Mouse (Mus musculus) stomach, postnatal 0 days (tissue): ENCODE results near the gene Btbd9. TPM values are rescaled to one million over a fixed set of nuclear protein-coding genes. Genes with fewer than 3 reads are reported as not detected.

Experiments
- ATAC-seq: fragments of 200-750 bp; cut with Nextera tagmentation; 2 replicates; pipeline ENCODE4 v1.8.0; 2017; ENCODE audit not compliant: low FRiP score, low TSS enrichment
- DNase-seq: peaks from one replicate; pipeline ENCODE4 v3.0.0-alpha.2; 2016; ENCODE audit warnings: low spot score
- H3K27ac ChIP-seq: fragments of 300-500 bp; sonication (generic); replicated peaks from 2 replicates; pipeline ENCODE4 v1.5.1; 2014; ENCODE audit warnings: mild to moderate bottlenecking, control low read depth
- H3K27me3 ChIP-seq: fragments of 300-500 bp; sonication (generic); 2 replicates; pipeline ENCODE4 v1.6.1; 2014; ENCODE audit warnings: low read length; ENCODE audit not compliant: control insufficient read depth, insufficient read depth
- H3K36me3 ChIP-seq: fragments of 300-500 bp; sonication (generic); 2 replicates; pipeline ENCODE4 v1.6.1; 2014; ENCODE audit warnings: low read length, mixed read lengths; ENCODE audit not compliant: control insufficient read depth, insufficient read depth
- H3K4me1 ChIP-seq: fragments of 300-500 bp; sonication (generic); replicated peaks from 2 replicates; pipeline ENCODE4 v1.6.1; 2014; ENCODE audit warnings: antibody characterized with exemption; ENCODE audit not compliant: control insufficient read depth, insufficient read depth
- H3K4me2 ChIP-seq: fragments of 300-500 bp; sonication (generic); replicated peaks from 2 replicates; pipeline ENCODE4 v1.6.1; 2014; ENCODE audit warnings: low read depth, mild to moderate bottlenecking, control low read depth, moderate library complexity
- H3K4me3 ChIP-seq: fragments of 300-500 bp; sonication (generic); 2 replicates; pipeline ENCODE4 v1.5.1; 2014; ENCODE audit warnings: low read depth, low read length, control low read depth
- H3K9ac ChIP-seq: fragments of 300-500 bp; sonication (generic); 2 replicates; pipeline ENCODE4 v1.6.1; 2014; ENCODE audit warnings: mild to moderate bottlenecking, low read length, control low read depth, mixed read lengths
- H3K9me3 ChIP-seq: fragments of 300-500 bp; sonication (generic); 2 replicates; pipeline ENCODE4 v1.6.1; 2016; ENCODE audit warnings: low read length; ENCODE audit not compliant: control insufficient read depth
- CTCF ChIP-seq: IDR thresholded peaks from 2 replicates; pipeline ENCODE4 v1.5.1; 2016; ENCODE audit warnings: antibody characterized with exemption, low read depth, mild to moderate bottlenecking, moderate library complexity
- EP300 ChIP-seq: optimal IDR thresholded peaks from 2 replicates; pipeline ENCODE3; 2016; ENCODE audit warnings: antibody characterized with exemption
- WGBS: fragments of 180-500 bp; shearing (Covaris S2); extraction: QIAGEN DNeasy Blood & Tissue Kit; methylation state at CpG from one replicate; pipeline ENCODE4 v1.1.7; 2014; 5-methylcytosine and 5-hydroxymethylcytosine counted together
- polyA plus RNA-seq: library from polyadenylated mRNA; unstranded; fragments of >200 nt; fragmentation: Nextera tagmentation; extraction: Ambion mirVana; gene quantifications from 2 replicates; pipeline ENCODE4 v1.2.1, GENCODE M21; 2015

Btbd9 gene
- polyA plus RNA-seq, 1 experiment from 2014 or later: 34.6 TPM

GRCm38 (mm10) chr17:30610739-30611138, 34.5 kb upstream of the Btbd9 start:
- 53% methylated on average over 1 of the region's 1 CpGs for WGBS
- Histone ChIP-seq H3K27me3 (no peaks in the 10 kb centered on the region), H3K36me3 (no peaks in the 10 kb centered on the region), H3K4me1 (no peaks in the 10 kb centered on the region; the same call in none of the 2 replicates), H3K9ac (no peak overlapping the region), H3K27ac (no peak overlapping the region), H3K4me3 (no peak overlapping the region), H3K9me3 (no peaks in the 10 kb centered on the region), H3K4me2 (peak overlapping the region; percentile 62; the same call in 1 of the 2 replicates)
- TF ChIP-seq EP300 (no peak), CTCF (no peak)
- DNase-seq: no peak
- no peak for ATAC-seq

DNA sequence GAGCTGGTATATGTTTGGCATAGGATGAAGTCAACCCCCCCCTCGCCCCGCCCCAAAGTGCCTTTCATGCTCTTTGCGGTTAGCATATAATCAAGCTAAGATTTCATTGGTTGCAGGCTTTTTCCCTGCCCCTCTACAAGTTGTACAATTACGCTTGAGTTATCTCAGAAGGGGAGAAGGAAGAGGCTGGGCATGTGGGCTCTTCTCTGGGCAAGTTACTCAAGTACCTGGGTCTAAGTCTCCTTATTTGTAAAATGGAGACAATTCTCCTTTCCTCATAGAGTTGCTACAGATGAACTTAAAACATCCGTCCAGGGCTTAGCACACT, 33.7 kb upstream of the Btbd9 start:
- Histone ChIP-seq H3K4me2 (no peak overlapping the region), H3K9ac (no peak overlapping the region), H3K27me3 (no peaks in the 10 kb centered on the region), H3K36me3 (no peaks in the 10 kb centered on the region), H3K4me3 (no peak overlapping the region), H3K4me1 (no peaks in the 10 kb centered on the region; the same call in none of the 2 replicates), H3K27ac (no peak overlapping the region), H3K9me3 (no peaks in the 10 kb centered on the region)
- no peak for ATAC-seq
- TF ChIP-seq EP300 (no peak), CTCF (no peak)
- 95% methylated on average over 5 of the region's 5 CpGs for WGBS
- no peak for DNase-seq

DNA sequence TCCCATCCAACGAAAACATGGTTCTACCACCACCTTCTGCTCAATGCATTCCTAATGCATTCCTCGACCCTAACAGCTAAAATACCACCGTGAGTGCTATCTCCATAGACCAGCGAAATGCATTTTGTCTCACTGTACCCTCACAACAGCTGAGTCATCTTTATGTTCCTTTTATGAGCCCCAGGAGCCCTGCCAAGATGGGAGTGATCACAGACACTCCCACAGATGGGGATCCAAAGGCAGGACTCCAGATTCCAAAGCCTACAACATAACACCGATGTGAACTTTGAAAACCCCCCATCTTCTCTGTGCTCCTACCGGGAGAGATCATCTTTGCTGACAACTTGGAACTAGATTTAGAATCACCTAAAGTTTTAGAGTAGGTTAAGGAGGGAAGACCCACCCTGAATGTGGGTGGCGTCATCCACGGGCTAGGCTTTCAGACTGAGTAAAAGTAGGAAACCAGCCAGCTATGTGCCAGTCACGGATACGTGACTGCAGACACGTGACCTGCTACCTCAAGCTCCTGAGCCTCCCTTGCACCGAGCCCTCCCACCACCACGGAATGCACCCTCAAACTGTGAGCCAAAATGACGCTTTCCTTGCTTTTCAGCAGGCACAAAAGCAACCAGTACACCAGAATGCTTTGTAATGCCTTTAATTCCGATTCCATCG, 33.2 kb upstream of the Btbd9 start:
- no peak overlapping the region for H3K4me2 ChIP-seq
- no peak overlapping the region for H3K4me3 ChIP-seq
- no peak overlapping the region for H3K9ac ChIP-seq
- no peaks in the 10 kb centered on the region for H3K9me3 ChIP-seq
- TF ChIP-seq CTCF (no peak), EP300 (no peak)
- H3K4me1 ChIP-seq: no peaks in the 10 kb centered on the region; the same call in none of the 2 replicates
- no peaks in the 10 kb centered on the region for H3K36me3 ChIP-seq
- no peak for DNase-seq
- no peak for ATAC-seq
- no peaks in the 10 kb centered on the region for H3K27me3 ChIP-seq
- WGBS: 66% methylated on average over 16 of the region's 16 CpGs
- no peak overlapping the region for H3K27ac ChIP-seq

DNA sequence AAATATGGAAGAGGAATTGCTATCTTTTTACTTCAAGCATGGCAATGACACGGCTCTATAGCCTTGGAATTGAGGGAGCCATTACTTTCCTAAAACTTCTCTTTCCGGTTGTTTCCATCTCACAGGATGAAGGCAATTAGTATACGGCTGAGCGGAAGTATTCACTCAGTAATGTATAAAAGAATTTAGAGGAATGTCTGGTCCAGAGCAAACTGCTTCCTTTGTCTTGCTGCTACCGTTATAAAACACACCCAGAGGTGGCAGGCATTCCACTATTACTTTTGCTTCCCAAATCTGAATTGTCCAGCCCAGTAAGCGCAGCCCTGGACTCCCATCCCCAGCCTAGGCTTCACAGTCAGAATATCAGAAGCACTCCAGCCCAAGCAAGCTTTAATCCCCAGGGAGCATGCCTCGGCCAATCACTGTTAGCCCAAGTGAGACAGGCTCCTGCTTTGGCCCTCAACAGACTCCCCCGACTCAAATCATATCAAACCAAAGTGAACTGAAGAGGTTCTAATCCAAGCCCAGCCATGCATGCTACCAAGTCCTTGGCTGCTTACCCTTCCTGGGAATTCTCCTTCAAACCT, 31.7 kb upstream of the Btbd9 start:
- Histone ChIP-seq H3K4me3 (no peak overlapping the region), H3K4me1 (no peaks in the 10 kb centered on the region; the same call in none of the 2 replicates), H3K27ac (no peak overlapping the region), H3K36me3 (peaks cover 3% of the 10 kb centered on the region; the same call in 1 of the 2 replicates), H3K9ac (no peak overlapping the region), H3K4me2 (no peak overlapping the region), H3K9me3 (no peaks in the 10 kb centered on the region), H3K27me3 (no peaks in the 10 kb centered on the region)
- DNase-seq (no peak), ATAC-seq (no peak)
- 72% methylated on average over 8 of the region's 8 CpGs for WGBS
- no peak for TF ChIP-seq EP300
- no peak for TF ChIP-seq CTCF

GRCm38 (mm10) chr17:30607330-30607729, 31.0 kb upstream of the Btbd9 start:
- DNase-seq: peak; percentile 37
- WGBS: 72% methylated on average over 7 of the region's 7 CpGs
- TF ChIP-seq CTCF (no peak), EP300 (no peak)
- Histone ChIP-seq H3K4me1 (no peaks in the 10 kb centered on the region; the same call in none of the 2 replicates), H3K27me3 (no peaks in the 10 kb centered on the region), H3K27ac (no peak overlapping the region; the same call in 1 of the 2 replicates), H3K4me2 (no peak overlapping the region), H3K9me3 (no peaks in the 10 kb centered on the region), H3K4me3 (no peak overlapping the region), H3K36me3 (peaks cover 5% of the 10 kb centered on the region; the same call in 1 of the 2 replicates), H3K9ac (no peak overlapping the region)
- no peak for ATAC-seq

DNA sequence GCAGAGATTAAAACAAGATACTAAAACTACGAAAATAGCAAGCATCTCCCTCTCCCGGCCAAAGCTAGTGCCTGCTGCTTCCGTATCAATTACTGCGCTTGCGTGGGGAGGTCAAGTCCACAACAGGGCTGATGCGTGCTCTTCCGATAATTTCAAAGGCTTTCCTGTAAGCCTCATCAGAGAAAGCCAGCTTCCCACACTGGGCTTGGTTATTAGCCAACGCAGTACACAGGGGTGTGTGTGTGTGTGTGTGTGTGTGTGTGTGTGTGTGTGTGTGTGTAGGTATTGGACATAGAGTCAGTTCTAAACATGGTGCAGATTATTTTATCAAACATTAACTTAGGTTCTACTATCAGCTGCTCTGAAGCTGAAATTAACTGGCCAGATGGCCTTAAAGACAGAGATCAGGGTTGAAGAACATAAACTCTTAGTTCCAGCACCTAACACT, 30.4 kb upstream of the Btbd9 start:
- DNase-seq: peak; percentile 76
- no peaks in the 10 kb centered on the region for H3K27me3 ChIP-seq
- H3K27ac ChIP-seq: peak overlapping the region; percentile 49; the same call in 1 of the 2 replicates
- H3K36me3 ChIP-seq: peaks cover 8% of the 10 kb centered on the region; the same call in 1 of the 2 replicates
- ATAC-seq: peak; percentile 79
- H3K4me1 ChIP-seq: no peaks in the 10 kb centered on the region; the same call in none of the 2 replicates
- no peaks in the 10 kb centered on the region for H3K9me3 ChIP-seq
- H3K4me2 ChIP-seq: no peak overlapping the region
- 73% methylated on average over 8 of the region's 8 CpGs for WGBS
- no peak overlapping the region for H3K4me3 ChIP-seq
- no peak for TF ChIP-seq EP300
- TF ChIP-seq CTCF: peak; percentile 42; the same call in 1 of the 2 replicates
- no peak overlapping the region for H3K9ac ChIP-seq
